Mouse (Mus musculus) stomach, embryonic 15.5 days (tissue): Measurements from ENCODE around the gene Rhou. TPM values are rescaled to one million over a fixed set of nuclear protein-coding genes. Genes with fewer than 3 reads are reported as not detected.

Experiments used
- ATAC-seq: fragments of 200-750 bp; cut with Nextera tagmentation; 2 replicates; pipeline ENCODE4 v1.8.0; 2017; ENCODE audit warnings: low read depth, moderate number of reproducible peaks, moderate TSS enrichment; ENCODE audit not compliant: insufficient read depth, low FRiP score
- H3K27ac ChIP-seq: fragments of 300-500 bp; sonication (generic); 2 replicates; pipeline ENCODE4 v1.5.1; 2015; ENCODE audit warnings: mild to moderate bottlenecking, inconsistent platforms
- H3K27me3 ChIP-seq: fragments of 300-500 bp; sonication (generic); replicated peaks from 2 replicates; pipeline ENCODE4 v1.6.1; 2015; ENCODE audit warnings: inconsistent platforms
- H3K36me3 ChIP-seq: fragments of 300-500 bp; sonication (generic); 2 replicates; pipeline ENCODE4 v1.6.1; 2015; ENCODE audit warnings: inconsistent platforms
- H3K4me1 ChIP-seq: fragments of 300-500 bp; sonication (generic); 2 replicates; pipeline ENCODE4 v1.6.1; 2015; ENCODE audit warnings: inconsistent platforms
- H3K4me2 ChIP-seq: fragments of 300-500 bp; sonication (generic); 2 replicates; pipeline ENCODE4 v1.6.1; 2015; ENCODE audit warnings: mild to moderate bottlenecking, inconsistent platforms
- H3K4me3 ChIP-seq: fragments of 300-500 bp; sonication (generic); replicated peaks from 2 replicates; pipeline ENCODE4 v1.5.1; 2015; ENCODE audit warnings: inconsistent platforms
- H3K9ac ChIP-seq: fragments of 300-500 bp; sonication (generic); 2 replicates; pipeline ENCODE4 v1.6.1; 2015; ENCODE audit warnings: inconsistent platforms
- H3K9me3 ChIP-seq: fragments of 300-500 bp; sonication (generic); 2 replicates; pipeline ENCODE4 v1.6.1; 2016; ENCODE audit warnings: inconsistent platforms
- WGBS: fragments of 180-500 bp; shearing (Covaris S2); methylation state at CpG from one replicate; pipeline ENCODE4 v1.1.7; 2015; 5-methylcytosine and 5-hydroxymethylcytosine counted together
- polyA plus RNA-seq: library from polyadenylated mRNA; unstranded; fragments of >200 nt; fragmentation: Nextera tagmentation; extraction: Ambion mirVana; gene quantifications from 2 replicates; pipeline ENCODE4 v1.2.1, GENCODE M21; 2015

The Rhou gene
- polyA plus RNA-seq, 1 experiment from 2014 or later, result 8.9 TPM

- Histone ChIP-seq H3K27me3 (no peaks in the 10 kb centered on the region), H3K36me3 (no peaks in the 10 kb centered on the region), H3K4me3 (no peak overlapping the region), H3K9ac (no peak overlapping the region), H3K9me3 (no peaks in the 10 kb centered on the region), H3K4me1 (peaks cover 26% of the 10 kb centered on the region), H3K27ac (peak overlapping the region; percentile 53), H3K4me2 (peak overlapping the region; percentile 21)
- WGBS, result 33% methylated on average over 15 of the region's 15 CpGs
- ATAC-seq, result peak; percentile 67; the same call in 1 of the 2 replicates
These were observed 48.3 kb downstream of the Rhou start for GRCm38 (mm10) chr8:123701952-123702587.

GRCm38 (mm10) chr8:123705376-123705775, 51.6 kb downstream of the Rhou start:
- Histone ChIP-seq H3K4me2 (no peak overlapping the region), H3K4me1 (peaks cover 37% of the 10 kb centered on the region), H3K4me3 (no peak overlapping the region), H3K36me3 (no peaks in the 10 kb centered on the region), H3K27ac (no peak overlapping the region), H3K9me3 (no peaks in the 10 kb centered on the region), H3K9ac (no peak overlapping the region), H3K27me3 (no peaks in the 10 kb centered on the region)
- no peak for ATAC-seq
- WGBS, result 50% methylated on average over 5 of the region's 5 CpGs

GRCm38 (mm10) chr8:123707137-123707536, 53.4 kb downstream of the Rhou start:
- WGBS, result 86% methylated on average over 16 of the region's 16 CpGs
- Histone ChIP-seq H3K4me3 (no peak overlapping the region), H3K4me1 (peaks cover 25% of the 10 kb centered on the region), H3K27me3 (no peaks in the 10 kb centered on the region), H3K27ac (no peak overlapping the region), H3K9me3 (no peaks in the 10 kb centered on the region), H3K36me3 (no peaks in the 10 kb centered on the region), H3K9ac (no peak overlapping the region), H3K4me2 (no peak overlapping the region)
- ATAC-seq, result no peak

- 0 out of 2 replicates have a peak, but pooled peaks have one; percentile 47 for ATAC-seq
- 39% methylated on average over 8 of the region's 8 CpGs for WGBS
- H3K27ac ChIP-seq, result no peak overlapping the region
- no peak overlapping the region for H3K4me2 ChIP-seq
- H3K27me3 ChIP-seq, result no peaks in the 10 kb centered on the region
- H3K36me3 ChIP-seq, result no peaks in the 10 kb centered on the region
- peaks cover 20% of the 10 kb centered on the region for H3K4me1 ChIP-seq
- no peak overlapping the region for H3K4me3 ChIP-seq
- no peak overlapping the region for H3K9ac ChIP-seq
- no peaks in the 10 kb centered on the region for H3K9me3 ChIP-seq
These were observed 55.0 kb downstream of the Rhou start for GRCm38 (mm10) chr8:123708729-123709128.

GRCm38 (mm10) chr8:123710335-123710734, 56.6 kb downstream of the Rhou start:
- no peak overlapping the region for H3K9ac ChIP-seq
- no peaks in the 10 kb centered on the region for H3K9me3 ChIP-seq
- H3K36me3 ChIP-seq, result no peaks in the 10 kb centered on the region
- no peak overlapping the region for H3K4me2 ChIP-seq
- ATAC-seq, result peak; percentile 74
- no peak overlapping the region for H3K4me3 ChIP-seq
- peak overlapping the region; percentile 51 for H3K27ac ChIP-seq
- H3K27me3 ChIP-seq, result no peaks in the 10 kb centered on the region
- H3K4me1 ChIP-seq, result peaks cover 20% of the 10 kb centered on the region
- 71% methylated on average over 5 of the region's 5 CpGs for WGBS

Other genes with a start within 250 kb of the Rhou start
- not detected in 2 replicates for gene Mc1r, start 246.8 kb upstream of the Rhou start, polyA plus RNA-seq
- 55.7 and 57.1 TPM in 2 replicates for gene Tubb3, start 242.5 kb upstream of the Rhou start, polyA plus RNA-seq
- 24.9 and 28.1 TPM in 2 replicates for gene Def8, start 230.4 kb upstream of the Rhou start, polyA plus RNA-seq
- gene Afg3l1, start 176.0 kb upstream of the Rhou start, polyA plus RNA-seq, result 46.8 and 57.6 TPM in 2 replicates
- 2.9 and 3.6 TPM in 2 replicates for gene Dbndd1, start 138.5 kb upstream of the Rhou start, polyA plus RNA-seq
- gene Gas8, start 135.1 kb upstream of the Rhou start, polyA plus RNA-seq, result 24.7 and 25.7 TPM in 2 replicates
- 46.7 and 49.1 TPM in 2 replicates for gene Rab4a, start 152.1 kb downstream of the Rhou start, polyA plus RNA-seq
- 3.4 and 3.9 TPM in 2 replicates for gene Ccsap, start 206.3 kb downstream of the Rhou start, polyA plus RNA-seq
- gene Acta1, start 240.8 kb downstream of the Rhou start, polyA plus RNA-seq, result 18.7 and 47.9 TPM in 2 replicates